Mouse (Mus musculus): ENCODE results near the gene Pacs2. TPM values are rescaled to one million over a fixed set of nuclear protein-coding genes. Genes with fewer than 3 reads are reported as not detected.

Gene Pacs2
- 17.2 and 23.0 TPM in 2 replicates for total RNA-seq (2017)

GRCm38 (mm10) chr12:113013604-113014558 is at the start of gene Pacs2:
Gene Pacs2 (plus strand): TSS chr12:113014508.
- peak; percentile 81 for ATAC-seq (ENCODE audit: extremely low read depth, insufficient number of reproducible peaks, low FRiP score, poor library complexity, severe bottlenecking)

DNA sequence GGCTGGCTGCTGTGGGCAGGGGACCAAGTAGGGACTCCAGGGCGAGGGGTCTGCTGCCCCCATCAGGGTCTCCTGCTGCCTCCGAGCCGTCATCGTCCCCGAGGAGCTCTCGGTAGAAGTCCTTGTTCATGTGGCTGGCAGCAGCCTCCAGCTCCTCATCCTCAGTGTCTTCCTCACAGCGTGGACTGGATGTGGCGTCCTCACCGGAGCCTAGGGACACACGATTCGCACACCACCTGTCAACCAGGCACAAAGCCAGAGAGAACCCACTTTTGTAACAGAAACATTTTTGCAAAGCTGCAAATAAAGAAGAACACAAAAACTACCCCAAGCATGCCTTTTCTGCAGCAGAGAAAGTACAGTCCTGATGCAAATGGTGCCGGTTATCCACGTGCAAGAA is 48.5 kb upstream of the Pacs2 start:
- ATAC-seq (ENCODE audit: extremely low read depth, insufficient number of reproducible peaks, low FRiP score, poor library complexity, severe bottlenecking): no peak

DNA sequence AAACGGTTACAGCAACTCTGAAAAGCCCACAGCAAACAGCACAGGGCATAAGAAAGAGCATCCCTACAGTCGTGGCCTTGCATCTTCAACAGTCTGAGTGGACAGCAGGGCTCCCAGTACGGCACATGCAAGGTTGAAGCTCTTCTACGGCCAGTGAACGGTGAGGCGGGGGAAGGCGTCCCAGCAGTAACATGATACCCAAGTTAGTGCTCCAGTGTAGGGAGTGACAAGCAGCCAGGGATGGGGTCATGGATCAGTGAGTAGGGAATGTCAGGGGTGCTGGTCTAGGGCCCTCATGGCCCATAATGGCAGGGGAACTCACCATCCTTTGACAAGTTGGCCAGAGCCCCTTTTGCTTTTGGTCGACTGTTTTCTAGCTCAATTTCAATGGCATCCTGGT is 45.4 kb upstream of the Pacs2 start:
- ATAC-seq (ENCODE audit: extremely low read depth, insufficient number of reproducible peaks, low FRiP score, poor library complexity, severe bottlenecking): no peak

DNA sequence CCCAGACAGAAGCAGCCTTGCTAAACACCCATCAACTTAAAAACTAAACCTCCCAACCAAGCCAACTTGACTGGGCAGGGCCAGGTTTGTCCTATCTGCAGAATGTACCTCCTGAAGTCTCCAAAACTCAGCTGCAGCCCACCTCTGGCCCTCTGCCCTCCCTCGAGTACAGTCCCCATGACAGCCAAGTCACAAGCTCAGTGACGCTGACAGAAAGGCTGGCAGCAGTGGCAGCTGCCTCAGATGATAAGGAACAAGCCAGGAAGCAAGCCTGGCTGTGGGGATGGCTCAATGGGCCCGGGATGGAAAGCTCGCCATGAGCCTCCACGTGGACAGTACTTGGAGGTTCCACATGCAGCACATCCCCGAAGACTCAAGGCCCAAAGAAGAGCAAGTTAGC is 44.7 kb upstream of the Pacs2 start:
- no peak for ATAC-seq (ENCODE audit: extremely low read depth, insufficient number of reproducible peaks, low FRiP score, poor library complexity, severe bottlenecking)

- ATAC-seq (ENCODE audit: extremely low read depth, insufficient number of reproducible peaks, low FRiP score, poor library complexity, severe bottlenecking): no peak
Measured at GRCm38 (mm10) chr12:112974736-112975135, 39.6 kb upstream of the Pacs2 start.

DNA sequence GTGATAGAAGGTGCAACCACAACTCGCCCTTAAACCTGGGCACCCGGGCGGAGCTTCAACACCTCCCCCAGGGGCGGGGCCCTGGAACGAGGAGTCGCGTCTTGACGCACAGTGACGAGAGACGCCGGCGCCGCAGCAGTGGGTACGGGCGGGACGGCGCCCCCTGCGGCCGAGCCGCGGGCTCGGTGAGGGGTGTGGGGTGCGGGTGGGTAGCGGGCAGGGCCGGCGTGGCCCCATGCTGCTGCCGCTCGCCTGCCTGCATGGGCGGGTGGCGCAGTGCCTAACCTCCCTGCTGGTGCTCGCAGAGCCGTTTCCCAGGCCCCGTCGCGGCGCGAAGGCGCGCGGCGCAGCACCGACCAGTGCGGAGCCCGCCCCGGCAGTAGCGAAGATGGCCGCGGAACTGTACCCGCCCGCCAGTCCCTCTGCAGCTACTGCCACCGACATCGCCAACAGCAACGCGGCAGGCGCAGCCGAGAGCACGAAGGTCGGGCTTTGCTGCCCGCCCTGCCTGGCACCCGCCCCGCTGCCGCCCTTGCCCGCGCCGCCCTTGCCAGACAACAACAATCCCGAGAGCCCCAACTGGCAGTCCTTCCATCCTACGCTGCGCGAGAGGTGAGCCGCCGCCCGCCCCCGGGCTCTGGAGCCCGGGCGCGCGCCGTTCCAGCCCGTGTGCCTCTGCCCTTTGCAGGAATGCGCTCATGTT is 37.8 kb upstream of the Pacs2 start, which contains the start of gene Btbd6:
Gene Btbd6, plus strand, starts transcription at position 112 of the 703 bp plus-strand sequence.
- ATAC-seq (ENCODE audit: extremely low read depth, insufficient number of reproducible peaks, low FRiP score, poor library complexity, severe bottlenecking): peak; percentile 81

DNA sequence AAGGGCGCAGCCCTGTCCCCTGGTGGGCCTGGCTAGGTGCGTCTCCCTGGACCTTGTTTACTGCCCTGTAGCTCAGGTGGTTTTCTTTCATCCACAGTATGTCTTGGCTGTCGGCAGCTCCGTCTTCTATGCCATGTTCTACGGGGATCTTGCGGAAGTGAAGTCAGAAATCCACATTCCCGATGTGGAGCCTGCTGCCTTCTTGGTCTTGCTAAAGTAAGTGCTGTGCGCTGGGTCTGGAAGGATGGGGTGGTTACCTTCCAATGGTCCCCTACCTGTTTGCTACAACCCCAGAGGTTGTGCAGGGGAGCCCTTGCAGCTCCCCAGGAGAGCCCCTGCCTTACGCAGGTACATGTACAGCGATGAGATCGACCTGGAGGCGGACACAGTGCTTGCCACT is 37.2 kb upstream of the Pacs2 start:
- no peak for ATAC-seq (ENCODE audit: extremely low read depth, insufficient number of reproducible peaks, low FRiP score, poor library complexity, severe bottlenecking)

- ATAC-seq (ENCODE audit: extremely low read depth, insufficient number of reproducible peaks, low FRiP score, poor library complexity, severe bottlenecking): no peak
Measured at GRCm38 (mm10) chr12:112982031-112982430, 32.3 kb upstream of the Pacs2 start.

- ATAC-seq (ENCODE audit: extremely low read depth, insufficient number of reproducible peaks, low FRiP score, poor library complexity, severe bottlenecking): no peak; the same call in 1 of the 2 replicates
Measured at GRCm38 (mm10) chr12:112985346-112985745, 29.0 kb upstream of the Pacs2 start.

GRCm38 (mm10) chr12:112987877-112988276 is 26.4 kb upstream of the Pacs2 start:
- ATAC-seq (ENCODE audit: extremely low read depth, insufficient number of reproducible peaks, low FRiP score, poor library complexity, severe bottlenecking): 0 out of 2 replicates have a peak, but pooled peaks have one; percentile 25

- ATAC-seq (ENCODE audit: extremely low read depth, insufficient number of reproducible peaks, low FRiP score, poor library complexity, severe bottlenecking): no peak
Measured at GRCm38 (mm10) chr12:112990706-112991405, 23.5 kb upstream of the Pacs2 start.

- no peak for ATAC-seq (ENCODE audit: extremely low read depth, insufficient number of reproducible peaks, low FRiP score, poor library complexity, severe bottlenecking)
Measured at GRCm38 (mm10) chr12:112991444-112991843, 22.9 kb upstream of the Pacs2 start.

DNA sequence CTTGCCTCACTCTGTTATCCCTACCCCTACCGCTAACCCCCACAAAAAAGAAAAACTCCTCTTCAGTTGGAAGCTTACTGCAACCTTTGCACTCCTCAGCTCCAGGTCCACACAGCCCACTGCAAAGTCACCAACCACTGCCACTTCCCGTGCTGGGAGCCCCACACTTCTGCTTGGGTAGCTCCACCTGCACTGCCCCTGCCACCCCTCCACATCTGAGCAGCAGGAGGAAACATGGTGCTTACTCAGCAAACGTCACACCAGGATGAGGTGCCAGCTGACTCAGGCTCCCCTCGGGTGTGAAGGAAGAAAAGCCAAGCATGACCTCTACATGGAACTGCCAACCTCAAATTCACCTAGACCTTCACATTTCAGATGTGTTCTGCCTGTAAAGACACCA is 20.2 kb upstream of the Pacs2 start:
- ATAC-seq (ENCODE audit: extremely low read depth, insufficient number of reproducible peaks, low FRiP score, poor library complexity, severe bottlenecking): peak; percentile 52; the same call in 1 of the 2 replicates

DNA sequence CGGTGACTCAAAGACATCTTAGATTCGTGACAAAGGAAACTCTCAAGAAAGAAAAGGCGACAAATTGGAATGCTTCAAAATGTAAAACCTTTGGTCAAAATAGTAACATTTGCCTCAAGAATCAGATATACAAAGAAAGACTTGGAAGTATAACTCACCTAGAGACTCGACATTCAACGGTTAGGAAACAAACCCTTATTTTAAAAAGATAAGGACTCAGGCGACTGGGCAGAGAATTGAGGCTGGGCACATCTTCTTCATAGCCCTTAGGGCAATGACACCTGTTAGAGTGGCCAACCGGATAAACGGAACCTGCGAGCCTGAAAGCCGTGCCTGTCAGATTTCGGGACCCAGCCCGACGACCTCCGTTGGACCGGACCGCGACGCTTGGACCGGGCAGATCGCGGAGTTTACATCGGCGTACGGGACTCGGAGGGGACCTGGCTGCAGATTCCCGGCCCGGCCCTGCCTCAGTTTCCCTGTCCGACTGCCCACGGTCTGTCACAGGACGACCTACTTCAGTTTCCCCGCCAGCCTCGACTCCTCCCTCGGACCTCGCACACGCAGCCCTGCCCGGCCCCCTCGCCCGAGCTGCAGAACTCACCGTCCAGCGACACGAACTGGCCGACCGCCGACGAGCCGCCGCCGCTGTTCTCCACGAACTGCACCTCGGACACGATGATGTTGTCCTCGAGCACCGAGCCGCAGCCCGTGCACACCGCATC is 14.6 kb upstream of the Pacs2 start:
- no peak for ATAC-seq (ENCODE audit: extremely low read depth, insufficient number of reproducible peaks, low FRiP score, poor library complexity, severe bottlenecking)

DNA sequence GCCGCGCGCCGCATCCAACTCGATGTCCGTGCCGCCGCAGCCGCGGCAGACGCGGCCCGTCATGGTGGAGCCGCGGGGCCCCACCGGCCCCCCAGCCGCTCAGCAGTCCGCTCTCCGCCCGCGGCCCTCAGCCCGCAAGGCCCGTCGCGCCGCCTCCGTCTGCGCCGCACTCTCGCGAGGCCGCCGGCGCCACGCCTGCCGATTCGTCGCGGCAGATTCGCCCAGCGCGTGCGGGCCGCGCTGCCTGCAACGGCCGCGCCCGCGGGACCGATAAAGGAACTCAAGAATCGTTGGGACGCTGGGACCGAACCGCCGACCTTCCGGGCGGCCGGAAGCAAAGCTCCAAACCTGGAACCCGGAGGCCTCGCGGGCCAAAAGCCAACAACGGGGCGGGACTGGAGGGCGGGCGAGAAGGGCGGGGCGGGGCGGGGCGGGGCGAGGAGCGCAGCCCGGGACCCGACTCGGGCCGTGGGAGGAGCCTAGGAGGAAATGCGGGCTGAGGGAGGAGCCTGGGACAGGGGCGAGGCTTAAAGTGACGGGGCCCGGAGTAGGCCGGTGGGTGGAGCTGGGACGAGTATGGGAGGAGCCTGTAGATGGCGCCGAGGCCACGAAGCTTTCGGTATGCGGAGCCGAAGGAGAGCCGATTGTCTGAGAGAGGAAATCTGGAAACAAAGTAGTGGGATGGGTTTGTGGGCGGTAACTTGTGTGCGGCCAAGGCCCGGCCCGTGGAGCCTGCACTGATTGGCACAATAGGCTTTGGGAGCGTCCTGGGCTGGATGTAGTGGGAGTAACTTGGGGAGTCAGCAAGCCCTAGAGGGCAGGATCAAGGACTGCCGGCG is 13.8 kb upstream of the Pacs2 start, which contains the start of gene Brf1:
Gene Brf1, minus strand, starts transcription at position 411 of the 839 bp plus-strand sequence.
- peak; percentile 95 for ATAC-seq (ENCODE audit: extremely low read depth, insufficient number of reproducible peaks, low FRiP score, poor library complexity, severe bottlenecking)

DNA sequence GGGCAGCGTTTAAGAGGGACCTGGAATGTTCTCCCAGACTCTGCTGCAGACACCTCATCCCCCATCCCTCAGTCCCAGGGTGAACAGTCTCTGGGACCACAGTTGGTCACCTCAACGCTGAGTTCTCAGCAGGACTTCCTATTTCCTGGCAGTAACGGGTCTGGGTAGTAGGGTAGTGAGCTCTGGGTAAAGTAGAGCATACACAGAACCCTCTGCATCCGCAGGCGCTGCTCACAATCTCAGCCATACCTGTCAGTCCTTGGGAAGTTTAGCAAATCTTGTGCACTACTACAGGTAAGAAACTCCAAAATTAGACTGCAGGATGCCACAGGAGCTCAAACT is 13.2 kb upstream of the Pacs2 start:
- ATAC-seq (ENCODE audit: extremely low read depth, insufficient number of reproducible peaks, low FRiP score, poor library complexity, severe bottlenecking): peak; percentile 6; the same call in 1 of the 2 replicates

GRCm38 (mm10) chr12:113002667-113003066 is 11.6 kb upstream of the Pacs2 start:
- ATAC-seq (ENCODE audit: extremely low read depth, insufficient number of reproducible peaks, low FRiP score, poor library complexity, severe bottlenecking): no peak

DNA sequence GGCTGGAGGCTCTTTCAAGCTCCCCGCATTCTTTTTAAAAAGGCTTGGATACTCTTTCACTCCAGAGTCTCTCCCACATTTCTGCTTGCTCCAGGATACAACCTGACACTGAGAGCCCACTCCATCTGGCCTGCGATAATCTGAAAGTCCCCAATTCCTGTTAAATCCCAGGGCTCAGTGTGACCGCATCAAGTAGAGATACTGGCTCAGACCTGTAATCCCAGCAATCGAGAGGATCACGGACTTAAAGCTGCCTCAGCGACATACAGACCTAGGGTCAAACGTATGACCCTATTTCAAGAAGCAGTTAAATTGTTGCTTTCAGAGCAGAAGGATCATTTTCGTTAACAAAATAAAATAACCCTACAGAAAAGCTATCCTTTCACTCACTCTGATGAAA is 10.3 kb upstream of the Pacs2 start:
- no peak for ATAC-seq (ENCODE audit: extremely low read depth, insufficient number of reproducible peaks, low FRiP score, poor library complexity, severe bottlenecking)

All from neutrophil, adult 5-6 weeks (primary cell).